Mouse (Mus musculus) kidney, adult 9 months (tissue): Measurements from ENCODE around the gene Ropn1l.
A peak's percentile ranks its signal among the peaks of the same experiment; 100 is the strongest.

Experiments used
- DNase-seq: peaks from one replicate; pipeline ENCODE4 v3.0.0; 2022

The Ropn1l gene

DNA sequence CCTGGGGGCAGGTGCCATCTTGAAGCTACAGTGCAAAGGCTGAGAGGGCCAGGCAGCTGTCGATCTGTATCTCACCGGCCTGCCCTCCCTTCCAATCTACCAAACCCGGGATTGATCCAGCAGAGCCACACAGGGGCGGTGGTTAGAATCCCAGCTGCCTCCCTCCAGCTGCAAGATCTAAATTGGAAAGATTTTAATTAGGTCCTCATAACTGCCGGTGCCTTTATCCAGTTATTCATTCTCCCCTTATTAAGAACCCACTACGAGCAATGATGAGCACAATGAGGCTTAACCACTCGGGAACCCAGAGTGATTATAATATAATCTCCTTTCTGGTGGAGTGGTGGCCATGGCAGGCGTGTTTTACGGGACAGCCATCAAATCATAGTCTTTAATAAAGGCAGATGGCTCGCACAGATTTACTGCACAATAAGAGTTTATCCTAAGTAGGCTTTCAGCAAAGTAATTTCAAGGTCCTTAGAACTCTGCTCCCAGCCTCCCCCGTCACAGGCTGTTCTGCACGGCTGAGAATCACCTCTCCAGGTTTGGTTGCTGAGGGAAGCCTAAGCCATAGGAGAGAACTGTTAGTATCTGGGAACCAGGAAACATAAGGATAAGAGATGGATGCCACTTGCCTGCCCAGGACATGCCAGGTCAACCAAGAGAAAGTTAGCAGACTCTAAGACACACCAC lies 51.2 kb downstream of the Ropn1l start:
- DNase-seq, result no peak

DNA sequence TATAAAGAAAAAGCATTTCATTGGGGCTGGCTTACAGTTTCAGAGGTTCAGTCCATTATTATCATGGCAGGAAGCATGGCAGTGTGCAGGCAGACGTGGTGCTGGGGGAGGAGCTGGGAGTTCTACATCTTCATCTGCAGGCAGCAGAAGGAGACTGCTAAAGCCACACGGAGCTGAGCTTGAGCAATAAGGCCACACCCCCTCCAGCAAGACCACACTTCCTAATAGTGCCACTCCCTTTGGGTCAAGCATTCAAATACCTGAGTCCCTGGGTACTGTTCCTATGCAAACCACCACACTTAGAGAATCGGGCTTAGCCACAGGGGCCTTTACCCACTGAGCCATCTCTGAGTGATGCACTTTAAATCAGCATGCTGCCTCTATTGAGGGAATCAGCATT lies 52.6 kb downstream of the Ropn1l start:
- DNase-seq, result no peak

DNA sequence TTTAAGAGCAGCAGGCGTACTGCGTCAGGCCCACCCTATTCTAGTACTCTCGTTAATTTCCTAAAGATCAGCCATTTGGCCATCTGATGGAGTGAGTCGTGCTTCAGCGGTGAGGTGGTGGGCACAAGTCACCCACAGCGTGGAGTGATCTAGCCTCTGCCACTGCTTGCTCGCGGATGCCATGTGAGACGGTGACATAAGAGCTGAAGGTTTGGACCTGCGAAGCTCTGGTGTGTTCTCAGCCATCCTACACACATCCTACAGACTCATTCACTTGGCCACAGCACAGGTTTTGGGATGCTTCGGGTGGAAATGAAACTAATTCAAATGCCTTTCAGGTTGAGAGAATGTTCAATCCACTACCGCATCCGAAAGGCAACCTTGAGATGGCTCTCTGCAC lies 54.8 kb downstream of the Ropn1l start:
- DNase-seq, result no peak

DNA sequence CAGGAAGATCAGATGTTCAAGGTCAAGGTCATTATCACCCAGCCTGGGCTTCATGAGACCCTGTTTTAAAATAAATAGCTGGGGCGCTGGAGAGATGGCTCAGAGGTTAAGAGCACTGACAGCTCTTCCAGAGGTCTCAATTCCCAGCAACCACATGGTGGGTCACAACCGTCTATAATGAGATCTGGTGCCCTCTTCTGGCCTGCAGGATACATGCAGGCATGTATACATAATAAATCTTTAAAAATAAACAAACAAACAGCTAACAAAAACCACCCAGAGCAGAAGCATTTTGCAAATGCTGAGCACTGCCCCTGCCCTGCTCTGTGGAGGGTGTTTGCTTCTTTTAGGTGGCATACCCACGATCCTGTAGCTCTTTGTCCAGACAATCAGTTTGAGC lies 56.2 kb downstream of the Ropn1l start:
- DNase-seq, result no peak

DNA sequence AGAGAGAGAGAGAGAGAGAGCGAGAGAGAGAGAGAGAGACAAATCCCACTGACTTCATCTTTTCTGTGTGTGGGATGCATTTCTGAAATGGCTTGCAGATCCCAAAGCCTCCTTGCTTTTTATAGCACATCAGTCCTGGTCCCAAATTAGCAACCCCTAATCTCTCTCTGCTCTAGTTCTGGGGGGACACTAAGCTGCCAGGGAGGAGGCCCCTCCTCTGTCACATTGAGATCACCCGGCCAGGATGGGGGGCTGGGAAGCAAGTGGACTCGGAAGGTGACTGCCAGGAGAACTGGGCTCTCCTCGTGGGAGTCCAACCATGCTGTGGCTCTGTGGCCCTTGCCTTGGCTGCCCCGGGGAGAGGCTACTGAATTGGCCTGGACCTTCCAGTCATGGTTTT lies 56.8 kb downstream of the Ropn1l start:
- DNase-seq, result no peak

DNA sequence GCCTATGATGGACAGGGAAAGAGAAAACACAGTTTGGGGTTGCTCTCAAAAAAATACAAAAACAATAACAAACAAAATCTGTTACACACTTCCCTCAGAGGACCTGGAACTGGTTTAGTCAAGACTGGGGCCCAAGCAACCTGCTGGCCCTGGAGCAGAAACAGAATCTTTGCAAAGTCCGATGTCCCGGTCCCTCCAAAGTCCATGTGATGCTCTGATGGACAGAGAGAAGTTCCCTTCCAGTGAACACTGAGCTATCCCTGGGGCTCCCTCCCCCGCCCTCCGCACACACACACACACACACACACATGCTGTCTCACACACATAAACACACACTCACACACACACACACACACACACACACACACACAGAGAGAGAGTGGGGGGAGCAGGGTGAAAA lies 57.6 kb downstream of the Ropn1l start:
- DNase-seq, result peak; percentile 83

DNA sequence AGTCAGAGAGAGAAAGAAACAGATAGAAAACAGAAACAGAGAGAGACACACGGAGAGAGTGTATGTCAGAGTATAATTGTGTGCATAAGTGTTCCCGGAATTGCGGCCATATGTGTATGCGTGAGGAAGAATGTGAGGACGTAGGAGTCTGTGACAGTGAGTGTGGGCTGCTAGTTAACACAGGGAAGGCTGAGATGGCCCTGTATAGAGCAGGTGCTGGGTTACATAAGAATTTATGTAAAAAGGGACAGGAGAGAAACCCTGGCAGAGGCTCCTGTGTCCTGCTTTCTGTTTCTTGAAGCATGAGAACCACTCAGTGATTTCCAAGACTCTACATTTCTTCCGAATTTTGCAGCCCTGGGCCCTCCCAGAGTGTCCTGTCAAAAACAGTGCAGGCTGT lies 60.1 kb downstream of the Ropn1l start:
- DNase-seq, result no peak

DNA sequence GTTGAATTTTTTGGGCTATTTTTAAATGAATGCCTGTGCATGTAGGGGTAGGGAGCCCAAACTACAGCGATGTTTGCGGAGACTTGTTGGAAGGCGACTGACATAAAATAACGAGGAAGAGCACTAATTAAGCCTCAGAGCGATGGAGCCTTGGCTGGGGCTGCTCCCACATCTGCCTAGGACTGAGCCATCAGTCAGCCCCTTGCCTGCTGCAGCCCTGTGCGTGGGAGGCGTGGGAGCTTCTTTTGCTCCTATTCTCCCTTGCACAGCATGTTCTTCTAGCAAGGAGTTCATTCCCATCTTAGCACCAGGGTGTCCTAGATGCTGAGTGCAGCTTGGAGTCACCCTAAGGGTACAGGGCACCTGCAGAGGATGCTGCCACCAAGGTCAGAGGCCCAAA lies 60.8 kb downstream of the Ropn1l start:
- no peak for DNase-seq

DNA sequence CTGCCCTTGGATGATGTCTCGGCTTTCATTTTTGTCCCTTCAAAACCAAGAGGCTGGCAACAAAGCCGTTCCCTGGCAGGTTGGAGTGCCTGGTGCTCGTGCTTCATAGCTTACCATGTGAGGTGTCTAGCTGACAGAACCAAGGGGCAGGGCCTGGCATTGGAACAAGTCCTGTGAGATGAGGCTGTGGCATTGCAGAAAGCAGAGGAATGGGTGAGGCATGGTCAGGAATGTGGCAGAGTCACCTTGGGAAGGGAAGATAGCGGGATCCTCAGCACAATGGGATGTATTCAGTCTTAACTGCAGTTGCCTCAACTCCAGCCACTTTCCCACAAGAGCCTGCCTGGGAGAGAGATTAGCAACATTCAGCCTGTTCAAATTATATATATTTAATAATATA lies 61.4 kb downstream of the Ropn1l start:
- DNase-seq, result no peak
